Mouse (Mus musculus) myocyte (in vitro differentiated cells): ENCODE results near the gene Tmed9.

Experiments used
- E2F4 ChIP-seq: IDR thresholded peaks from one replicate; pipeline ENCODE4 v1.6.1; 2011; ENCODE audit warnings: mild to moderate bottlenecking, control low read depth, moderate library complexity; ENCODE audit not compliant: insufficient read depth
- MAX ChIP-seq: IDR thresholded peaks from one replicate; pipeline ENCODE4 v1.6.1; 2011; ENCODE audit warnings: low read depth, mild to moderate bottlenecking, control low read depth
- POLR2A ChIP-seq: IDR thresholded peaks from one replicate; pipeline ENCODE4 v1.6.1; 2011; ENCODE audit warnings: low read depth, mild to moderate bottlenecking, control low read depth, moderate library complexity; ENCODE audit not compliant: insufficient read length
- REST ChIP-seq: IDR thresholded peaks from one replicate; pipeline ENCODE4 v1.6.1; 2011; ENCODE audit warnings: mild to moderate bottlenecking, control low read depth, moderate library complexity; ENCODE audit not compliant: insufficient read depth, insufficient read length

- TF ChIP-seq POLR2A: no peak
- TF ChIP-seq E2F4: no peak
- no peak for TF ChIP-seq MAX
- no peak for TF ChIP-seq REST
Measured at GRCm38 (mm10) chr13:55549061-55549460, 24.5 kb upstream of the Tmed9 start.
